Mouse (Mus musculus) G1E-ER4 (cell line): Measurements from ENCODE around the gene 1700023F06Rik. TPM values are rescaled to one million over a fixed set of nuclear protein-coding genes. Genes with fewer than 3 reads are reported as not detected.

Experiments used
- GATA1 ChIP-seq: IDR thresholded peaks from one replicate; pipeline ENCODE4 v1.8.0; 2012; ENCODE audit warnings: low read length, inconsistent platforms
- polyA plus RNA-seq: library from polyadenylated mRNA; stranded (reverse); fragments of >175 nt; gene quantifications from 2 replicates; pipeline ENCODE4 v1.2.3, GENCODE M21; 2012

The 1700023F06Rik gene
- polyA plus RNA-seq, 1 experiment: not detected

DNA sequence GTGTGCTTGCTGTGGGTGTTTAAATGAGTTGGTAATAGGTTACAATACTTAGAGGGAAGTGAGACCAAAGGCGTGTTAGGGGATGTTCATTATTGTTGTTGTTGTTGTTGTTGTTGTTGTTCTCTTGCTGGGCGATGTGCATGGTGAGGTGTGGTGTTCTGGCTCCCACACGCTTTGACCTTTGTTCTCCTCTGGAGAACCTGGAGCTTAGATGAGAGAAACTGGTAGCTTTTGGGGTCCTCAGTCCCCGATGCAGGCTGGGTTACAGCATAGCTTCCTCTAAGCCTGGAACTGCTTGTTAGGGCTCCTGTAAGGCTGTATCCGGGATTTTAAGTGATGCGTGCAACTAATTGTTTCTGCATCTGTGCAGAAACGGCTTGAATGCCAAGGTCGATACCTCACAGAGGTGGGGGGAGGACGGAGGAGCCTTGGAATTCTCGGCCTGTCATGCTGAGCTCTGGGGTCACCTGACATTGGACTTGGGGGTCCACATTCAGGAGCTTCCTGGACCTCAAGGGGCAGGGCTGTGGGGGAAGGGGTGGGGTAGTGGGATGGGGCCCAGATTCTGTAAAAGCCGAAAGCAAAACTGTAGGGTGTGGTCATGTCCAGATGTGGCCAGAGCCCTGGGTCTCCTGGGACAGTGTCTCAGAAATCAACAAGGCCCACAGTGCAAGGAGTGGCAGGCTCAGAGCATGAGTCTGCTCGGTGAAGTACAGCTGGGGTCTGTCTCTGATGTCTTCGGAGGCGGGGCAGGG is 32.5 kb downstream of the 1700023F06Rik start:
- no peak for TF ChIP-seq GATA1

DNA sequence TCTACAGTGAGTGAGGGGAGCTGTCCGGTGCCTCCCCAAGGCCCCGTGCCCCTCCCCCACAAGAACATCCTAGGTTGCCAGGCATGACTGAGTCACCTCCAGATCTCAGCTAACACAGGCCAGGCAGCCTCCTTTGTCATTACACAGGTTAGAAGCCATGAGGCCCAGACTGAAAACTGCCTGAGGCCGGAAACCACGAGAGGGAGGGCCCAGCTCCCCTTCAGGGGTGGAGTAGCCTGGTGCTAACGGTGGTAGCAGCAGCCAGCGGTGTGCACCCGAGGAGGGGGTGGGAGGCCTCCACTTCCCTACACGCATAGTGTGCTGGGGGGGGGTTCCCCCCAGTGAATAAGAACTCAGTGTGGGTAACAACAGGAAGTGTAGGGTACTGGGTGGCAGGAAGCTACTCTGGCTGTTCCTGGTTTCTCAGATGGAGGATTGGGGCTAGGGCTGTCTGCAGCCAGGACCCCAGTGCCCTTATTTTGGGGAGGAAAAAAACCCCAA is 33.4 kb downstream of the 1700023F06Rik start:
- TF ChIP-seq GATA1: no peak

DNA sequence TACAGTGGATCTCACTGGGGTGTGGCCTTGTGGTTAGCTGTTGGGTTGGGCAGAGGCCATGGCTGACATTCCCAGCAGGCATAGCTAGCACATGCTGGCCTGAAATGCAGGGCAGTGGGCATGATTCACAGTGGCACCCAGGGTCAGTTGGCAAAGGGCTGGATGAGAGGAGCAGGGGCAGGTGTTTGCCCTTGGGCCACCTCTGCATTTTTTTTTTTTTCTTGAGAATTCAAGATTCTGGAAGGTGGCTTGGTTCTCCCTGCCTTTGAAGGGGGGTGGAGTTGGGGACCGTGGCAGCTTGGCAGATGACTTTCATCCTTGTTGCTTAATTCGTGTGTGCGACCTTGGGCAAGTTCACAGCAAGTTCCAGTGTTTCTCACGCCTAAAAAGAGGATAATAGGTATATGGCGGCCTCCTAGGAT is 33.9 kb downstream of the 1700023F06Rik start:
- TF ChIP-seq GATA1: no peak

DNA sequence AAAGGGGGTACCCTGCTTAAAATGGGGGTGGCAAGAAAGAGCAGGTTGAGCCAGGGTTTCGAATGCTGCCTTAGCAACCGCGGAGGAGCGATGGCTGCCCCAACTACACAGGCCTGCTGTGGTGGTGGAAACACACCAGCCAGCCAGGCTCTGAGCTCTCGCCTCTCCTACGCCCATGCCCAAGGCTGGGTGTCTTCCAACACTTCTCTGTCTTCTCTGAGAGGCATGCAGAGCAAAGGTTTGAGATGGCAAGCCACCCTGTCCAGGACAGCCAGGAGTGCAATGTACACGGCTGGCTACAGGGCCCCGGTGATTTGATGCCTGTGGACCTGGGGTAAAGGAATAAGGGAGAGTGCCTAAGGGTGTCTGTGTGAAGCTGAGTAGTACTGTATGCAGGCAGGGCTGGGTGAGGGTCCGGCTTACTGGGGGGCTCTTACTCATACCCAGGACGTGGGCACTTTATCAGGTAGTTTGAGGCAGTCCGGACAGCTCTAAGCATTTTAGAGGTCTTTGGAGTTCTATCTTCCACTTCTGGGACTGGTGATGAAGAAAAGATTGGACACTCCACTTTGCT is 34.5 kb downstream of the 1700023F06Rik start:
- no peak for TF ChIP-seq GATA1

DNA sequence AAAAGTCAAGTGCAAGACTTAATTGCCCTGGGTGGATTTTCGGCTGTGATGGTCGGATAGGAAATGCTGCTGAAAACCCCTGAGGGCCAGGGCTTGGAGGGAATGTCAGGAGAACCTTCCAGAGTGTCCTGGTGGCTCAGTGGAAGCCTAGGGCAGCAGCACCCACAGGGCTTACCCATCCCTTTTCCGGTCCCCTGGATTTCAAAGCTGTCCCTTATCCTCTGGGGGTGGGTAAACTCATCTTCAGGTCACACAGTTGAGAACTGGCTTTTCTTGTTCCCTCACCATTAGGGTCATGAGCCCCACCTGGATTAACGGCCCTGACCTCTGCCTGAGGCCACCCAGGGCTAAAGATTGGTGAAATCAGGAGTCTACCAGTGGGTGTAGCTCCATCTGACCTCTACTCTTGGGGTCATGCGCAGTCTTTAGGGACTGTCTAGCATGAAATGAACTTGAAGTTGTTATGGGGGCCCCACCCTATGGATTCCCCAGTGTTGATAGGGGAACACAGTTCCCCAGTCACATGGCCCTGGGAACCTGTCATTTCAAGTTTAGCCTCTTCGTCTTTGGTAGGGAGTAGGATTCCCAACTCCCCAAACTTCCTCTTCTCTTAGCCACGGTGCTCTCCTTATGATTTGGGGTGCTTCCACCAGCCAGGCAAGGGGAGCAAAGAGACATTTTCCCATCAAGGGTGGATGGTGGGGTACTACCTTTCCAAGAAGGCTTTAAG is 35.2 kb downstream of the 1700023F06Rik start:
- TF ChIP-seq GATA1: no peak

DNA sequence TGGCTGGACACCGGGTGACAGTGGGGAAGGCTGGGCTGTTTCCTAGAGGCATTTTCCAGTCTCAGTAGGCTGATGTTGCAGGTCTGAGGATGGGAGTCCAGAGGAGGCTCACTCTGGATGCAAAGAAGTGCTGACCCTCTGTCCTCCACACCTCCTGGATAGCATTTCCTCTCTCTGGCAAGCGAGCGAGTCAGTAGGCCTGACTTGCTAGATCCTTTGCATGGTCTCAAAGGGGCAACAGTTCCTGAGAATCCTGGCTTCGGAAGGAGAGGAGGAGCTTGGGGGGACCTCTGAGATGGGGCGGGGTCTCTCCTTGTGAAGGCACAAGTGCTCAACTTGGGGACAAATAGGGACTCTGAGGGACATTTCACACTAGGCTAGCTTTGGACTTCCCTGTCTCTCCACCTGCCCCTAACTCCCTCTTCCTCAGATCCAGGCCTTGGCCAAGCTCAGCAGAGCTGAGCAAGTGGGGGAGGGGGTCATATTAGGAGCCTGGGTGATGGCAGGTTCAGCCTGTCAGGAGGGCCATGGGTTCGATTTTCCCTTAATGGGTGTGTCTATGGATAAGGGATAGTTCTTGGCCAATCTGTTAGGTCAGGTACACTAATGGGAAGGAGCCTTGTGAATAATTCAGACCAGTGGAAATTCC is 35.8 kb downstream of the 1700023F06Rik start:
- TF ChIP-seq GATA1: no peak

DNA sequence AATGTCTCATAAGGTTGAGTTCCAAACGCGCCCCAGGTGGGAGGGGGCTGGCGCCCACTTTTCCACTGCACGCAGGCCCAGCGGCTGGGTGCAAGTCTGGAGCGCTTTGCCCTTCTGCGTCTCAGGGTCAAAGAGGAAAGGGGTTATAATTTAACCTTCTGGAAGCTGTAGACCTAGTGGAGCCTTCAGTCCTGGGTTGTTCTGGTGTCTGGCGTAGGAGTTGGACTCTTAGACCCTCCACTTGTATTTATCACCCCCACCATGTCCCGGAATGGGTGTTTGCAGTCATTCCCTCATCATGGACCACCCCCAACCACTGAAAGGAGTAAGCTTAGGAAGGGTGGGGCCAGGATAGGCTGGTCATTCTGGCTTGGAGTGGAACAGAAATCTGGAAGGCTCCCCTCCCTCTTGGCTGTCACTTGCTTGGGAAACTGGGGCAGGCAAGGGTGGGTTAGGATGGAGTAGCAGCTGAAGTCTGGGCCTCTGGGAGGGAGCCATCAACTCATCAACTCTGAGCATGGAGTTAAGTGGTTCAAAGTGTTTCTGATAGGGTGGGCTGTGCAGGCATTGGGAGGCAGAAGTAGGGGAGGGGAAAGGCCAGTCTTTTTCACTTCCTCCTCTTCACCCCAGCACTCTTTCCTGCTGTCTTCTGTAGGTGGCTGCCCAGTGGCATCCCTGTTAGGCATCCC is 36.5 kb downstream of the 1700023F06Rik start:
- TF ChIP-seq GATA1: no peak

DNA sequence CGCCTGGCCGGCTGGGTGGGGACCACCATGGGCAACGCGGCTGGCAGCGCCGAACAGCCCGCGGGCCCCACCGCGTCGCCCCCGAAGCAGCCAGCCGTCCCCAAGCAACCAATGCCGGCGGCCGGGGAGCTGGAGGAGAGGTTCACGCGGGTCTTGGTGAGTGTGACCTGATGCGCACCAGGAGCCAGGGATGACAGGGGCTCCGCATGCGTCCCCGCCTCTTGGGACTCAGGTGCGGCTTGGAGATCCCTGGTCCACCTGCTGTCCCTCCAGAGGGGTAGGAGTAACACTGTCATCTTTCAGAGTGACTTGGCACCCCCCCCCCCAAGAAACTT is 37.1 kb downstream of the 1700023F06Rik start:
- TF ChIP-seq GATA1: no peak

DNA sequence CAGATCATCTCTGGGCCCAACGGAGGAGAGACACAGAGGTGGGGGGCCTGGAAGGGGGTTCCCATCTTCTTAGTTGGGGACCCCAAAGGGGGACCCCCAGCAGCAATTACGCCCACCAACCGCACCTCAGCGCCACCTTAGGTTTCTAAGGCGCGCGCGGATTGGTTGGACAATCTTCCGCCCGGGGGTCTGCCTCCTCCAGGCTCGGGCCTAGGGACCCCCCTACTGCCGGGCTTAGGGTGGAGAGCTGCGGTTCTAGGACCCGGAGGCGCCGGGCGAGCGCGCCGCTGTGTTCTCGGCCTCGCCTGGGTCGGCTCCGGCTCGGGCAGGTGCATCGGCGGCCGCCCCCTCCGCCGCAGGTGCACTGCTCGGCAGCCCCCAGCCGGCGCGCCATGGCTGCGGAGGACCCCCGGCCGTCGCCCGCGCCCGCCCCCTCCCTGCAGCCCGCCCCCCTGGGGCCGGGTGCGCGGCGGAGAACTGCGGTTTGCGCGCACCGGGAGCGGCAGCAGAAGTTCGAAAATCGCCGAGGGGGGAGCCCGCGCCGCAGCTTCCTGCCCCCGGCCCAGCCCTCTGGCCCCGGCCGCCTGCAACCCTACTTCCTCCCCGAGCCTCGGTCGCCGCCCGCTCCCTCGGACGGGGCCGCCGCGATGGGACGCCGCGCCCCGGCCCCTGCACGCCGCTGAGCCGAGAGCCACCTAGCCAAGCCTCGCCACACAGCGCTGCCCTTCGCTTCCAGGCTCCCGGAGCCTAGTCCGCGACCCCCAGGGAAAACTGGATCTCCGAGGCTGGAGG is 37.7 kb downstream of the 1700023F06Rik start, which contains the start of gene Fmnl1:
Gene Fmnl1, plus strand, starts transcription at position 614 of the 792 bp plus-strand sequence.
- TF ChIP-seq GATA1: no peak

DNA sequence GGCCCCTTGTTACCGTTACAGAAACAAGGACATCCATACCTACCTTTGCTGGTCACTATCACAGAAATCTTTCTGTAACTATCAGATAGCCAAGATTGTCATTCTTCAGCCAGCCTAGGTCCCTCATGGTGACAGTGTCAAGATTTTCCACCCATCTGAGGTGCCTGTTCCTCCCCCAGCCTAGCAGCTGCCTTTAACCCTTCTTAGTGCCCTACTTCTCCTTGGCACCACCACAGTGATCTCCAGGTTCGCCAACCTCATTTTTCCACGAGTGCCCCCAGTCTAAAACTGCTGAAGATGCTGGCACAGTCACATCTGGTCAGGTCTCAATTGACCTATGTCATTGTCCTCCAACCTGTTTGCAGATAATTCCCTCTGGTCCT is 38.3 kb downstream of the 1700023F06Rik start:
- TF ChIP-seq GATA1: no peak

DNA sequence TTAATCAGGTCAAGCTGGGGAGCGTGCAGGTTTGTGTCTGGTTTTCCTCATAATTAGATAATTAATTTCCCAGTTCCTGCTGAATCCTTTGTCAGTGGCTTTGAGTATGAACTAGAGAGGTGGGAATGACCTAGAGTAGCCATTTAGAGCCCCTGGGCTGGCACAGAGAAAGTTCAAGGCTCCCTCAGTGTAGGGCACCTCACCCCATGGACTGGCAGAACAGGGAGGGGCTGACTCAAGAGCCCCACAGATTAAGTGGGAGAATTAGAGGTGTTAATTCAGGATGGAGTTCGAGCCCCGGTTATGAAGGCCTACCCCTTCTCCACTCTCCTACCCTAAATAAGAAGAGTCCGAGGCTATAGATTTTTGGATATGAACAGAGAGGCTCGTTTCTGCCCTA is 38.7 kb downstream of the 1700023F06Rik start:
- TF ChIP-seq GATA1: no peak

DNA sequence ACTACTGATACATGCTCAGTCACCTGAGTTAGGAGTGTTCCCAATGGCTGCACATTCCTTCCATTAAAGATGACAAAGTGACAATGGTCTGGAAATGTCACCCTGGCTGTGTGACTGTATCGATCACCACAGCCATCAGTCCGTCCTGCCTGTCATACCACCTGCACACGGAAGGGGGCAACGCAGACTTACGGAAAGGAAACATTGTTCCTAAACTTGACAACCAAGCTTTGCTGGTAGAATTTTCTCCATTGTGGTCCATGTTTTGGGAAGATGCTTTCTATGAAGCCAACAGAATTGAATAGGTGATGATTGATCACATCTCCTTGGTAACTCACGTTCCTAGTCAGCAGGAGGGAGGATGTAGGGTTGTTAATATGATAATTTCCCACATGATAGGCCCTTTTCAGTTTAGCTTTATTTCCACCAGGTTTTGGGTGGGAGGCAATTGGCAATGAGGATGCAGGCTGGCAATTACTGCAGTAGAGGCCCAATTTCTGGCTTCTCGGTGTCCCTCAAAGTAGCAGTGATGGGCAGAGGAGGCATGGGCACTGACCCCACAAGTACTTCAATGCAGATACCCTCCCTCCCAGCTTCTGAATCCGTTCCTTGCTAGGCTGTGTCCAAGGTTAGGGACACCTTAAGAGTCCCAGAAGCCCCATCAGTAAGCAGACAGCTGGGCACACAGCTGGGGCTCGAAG is 39.5 kb downstream of the 1700023F06Rik start:
- TF ChIP-seq GATA1: no peak

DNA sequence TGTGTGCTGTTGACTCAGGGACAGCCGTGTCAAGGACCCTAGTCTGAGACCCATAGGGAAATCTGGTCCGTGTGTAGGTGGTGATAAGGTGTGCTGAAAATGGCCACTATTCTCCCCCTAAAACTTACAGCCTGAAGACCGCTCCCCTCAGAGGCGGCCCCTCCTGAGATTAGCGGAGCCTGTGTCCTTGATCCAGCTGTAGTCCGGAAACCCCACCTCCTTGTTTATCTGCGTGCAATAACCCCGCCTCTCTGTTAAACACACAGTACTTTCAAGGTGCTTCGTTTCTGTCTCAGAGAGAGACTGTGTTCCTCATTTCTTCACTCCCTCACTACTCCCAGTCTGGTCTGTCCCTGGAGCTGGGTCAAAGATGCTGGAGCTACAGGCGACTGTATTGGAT is 44.0 kb downstream of the 1700023F06Rik start:
- TF ChIP-seq GATA1: no peak

DNA sequence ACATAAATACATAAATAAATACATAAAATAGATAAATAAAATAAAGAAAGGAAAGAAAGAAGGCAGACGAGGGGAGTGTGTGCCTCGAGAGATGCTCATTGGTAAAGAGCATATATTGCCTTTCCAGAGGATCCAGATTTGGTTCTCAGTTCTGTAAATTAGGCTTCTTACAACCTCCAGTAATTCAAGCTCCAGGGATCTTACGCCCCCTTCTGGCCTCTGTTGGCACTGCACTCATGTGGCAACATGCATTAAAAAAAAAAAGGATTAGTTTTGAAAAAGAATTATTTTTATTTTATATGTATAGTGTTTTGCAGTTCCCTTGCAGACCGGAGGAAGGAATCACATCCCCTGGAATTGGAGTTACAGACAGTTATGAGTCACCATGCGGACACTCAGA is 46.2 kb downstream of the 1700023F06Rik start:
- no peak for TF ChIP-seq GATA1
